Mouse (Mus musculus): ENCODE results near the gene Slc35f1.

DNA sequence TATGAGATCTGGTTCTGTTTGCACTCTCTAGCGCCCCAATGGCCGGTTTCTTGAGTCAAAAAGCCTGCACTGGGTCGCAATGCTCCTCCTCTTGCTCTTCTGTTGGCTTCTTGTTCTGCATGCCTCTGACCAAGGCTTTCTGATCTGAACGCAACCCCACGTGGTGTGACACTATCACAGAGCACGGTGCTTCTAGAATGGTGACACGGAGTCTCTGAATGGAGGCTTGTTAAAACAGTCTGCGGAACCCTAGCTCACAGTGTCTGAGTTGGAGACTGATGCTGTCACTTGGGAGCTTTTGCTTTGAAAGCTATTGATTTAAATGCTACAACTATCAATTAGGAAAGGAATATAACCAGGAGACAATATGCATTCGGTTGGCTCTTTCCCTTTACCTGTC lies 183.8 kb downstream of the Slc35f1 start:
- TF ChIP-seq USF1 (IDR thresholded peaks at IDR 0.05; ENCODE audit: low read depth, low read length) (no peak), CTCF (IDR thresholded peaks at IDR 0.05 in 2 of 3, conservative IDR thresholded peaks at IDR 0.05 in 1 of 3; ENCODE audit: control insufficient read depth in 1 of 3, insufficient read depth in 1 of 3, low read depth in 2 of 3, low read length in 3 of 3, poor library complexity in 1 of 3, severe bottlenecking in 1 of 3) (no peak), SMC3 (IDR thresholded peaks at IDR 0.05; ENCODE audit: low read depth, low read length) (no peak)

Data from MEL (cell line).